Mouse (Mus musculus): ENCODE results near the gene Kmt2d. TPM values are rescaled to one million over a fixed set of nuclear protein-coding genes. Genes with fewer than 3 reads are reported as not detected.
"Not testable (repeated sequence)": the region's sequence is repeated elsewhere in the genome, so short reads cannot be mapped to it uniquely, and the experiment has no call there.

Kmt2d gene
- total RNA-seq (2021): 100 to 1,000 TPM; 100 to 101 TPM
- long read RNA-seq, experiment 1, partial matches to known transcripts: 8 of 19 reads
- long read RNA-seq, experiment 1, other reads (novel, unspliced or antisense): 11 of 19 reads
- long read RNA-seq, experiment 2, partial matches to known transcripts: 6 of 16 reads
- long read RNA-seq, experiment 2, other reads (novel, unspliced or antisense): 10 of 16 reads

DNA sequence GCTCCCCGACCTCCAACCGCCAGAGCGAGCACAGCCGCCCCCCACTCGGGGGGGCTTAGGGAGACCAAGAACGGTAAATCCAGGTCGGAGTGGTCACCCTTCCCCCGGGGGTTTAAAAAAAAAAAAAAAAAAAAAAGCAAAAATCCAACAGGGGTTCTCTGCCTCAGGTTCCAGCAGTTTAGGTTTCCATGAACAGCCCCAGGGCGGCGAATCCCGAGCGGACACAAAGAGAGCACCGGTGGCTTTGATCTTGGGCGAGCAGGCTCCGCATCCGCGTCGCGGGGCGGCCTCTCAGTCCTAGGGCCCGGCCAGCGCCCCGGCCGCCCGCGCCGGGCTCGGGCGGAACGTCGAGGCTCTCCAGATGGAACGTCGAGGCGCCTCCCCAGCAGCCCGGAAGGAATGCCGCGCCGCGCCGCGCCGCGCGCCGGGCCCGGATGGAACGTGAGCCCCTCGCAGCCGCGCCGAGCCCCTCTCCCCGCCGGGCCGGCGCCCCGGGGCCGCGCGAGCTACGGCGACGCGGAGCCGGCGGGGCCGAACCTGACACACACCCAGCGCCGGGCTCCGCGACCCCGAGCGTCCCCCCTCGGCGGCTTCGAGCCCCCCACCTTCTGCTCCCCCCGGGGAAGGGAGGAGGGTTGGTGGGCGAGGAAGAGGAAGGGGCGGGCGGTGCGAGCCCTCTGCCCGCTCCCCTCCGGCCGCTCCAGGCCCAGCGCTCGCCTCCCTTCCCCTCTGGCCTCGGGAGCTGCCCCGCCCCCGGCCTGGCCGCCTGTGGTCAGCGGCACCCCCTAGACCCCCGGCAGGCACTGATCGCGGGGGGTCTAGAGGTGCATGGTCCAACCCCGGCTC is at the start of gene Kmt2d:
Gene Kmt2d, minus strand, starts transcription at position 135 of the 846 bp plus-strand sequence.
- peak within 1 kb of the TSS; percentile 85 for H3K4me3 ChIP-seq
- TF ChIP-seq CTCF (IDR thresholded peaks at IDR 0.05): no peak
- peak; percentile 36 to 46 for DNase-seq (ENCODE audit: extremely low spot score in 1 of 2, low spot score in 2 of 2)
- peak within 1 kb of the TSS; percentile 100 for H3K27ac ChIP-seq
- intact Hi-C loops (cut with DNase I): loop anchor here (5.0 kb wide), 1 partner anchor 121 kb away; no protein-coding TSS in a partner anchor

- peak overlapping the region; percentile 57 for H3K4me3 ChIP-seq
- intact Hi-C loops (cut with DNase I): loop anchor here (5.0 to 10.0 kb wide), 2 partner anchors 36 to 376 kb away; partner anchors contain the start of genes Fam186b and Prpf40b
- H3K27ac ChIP-seq: peak overlapping the region; percentile 89
- DNase-seq (ENCODE audit: extremely low spot score in 1 of 2, low spot score in 2 of 2): not testable (repeated sequence)
These were observed 47.5 kb upstream of the Kmt2d start for GRCm38 (mm10) chr15:98918499-98918895.

DNA sequence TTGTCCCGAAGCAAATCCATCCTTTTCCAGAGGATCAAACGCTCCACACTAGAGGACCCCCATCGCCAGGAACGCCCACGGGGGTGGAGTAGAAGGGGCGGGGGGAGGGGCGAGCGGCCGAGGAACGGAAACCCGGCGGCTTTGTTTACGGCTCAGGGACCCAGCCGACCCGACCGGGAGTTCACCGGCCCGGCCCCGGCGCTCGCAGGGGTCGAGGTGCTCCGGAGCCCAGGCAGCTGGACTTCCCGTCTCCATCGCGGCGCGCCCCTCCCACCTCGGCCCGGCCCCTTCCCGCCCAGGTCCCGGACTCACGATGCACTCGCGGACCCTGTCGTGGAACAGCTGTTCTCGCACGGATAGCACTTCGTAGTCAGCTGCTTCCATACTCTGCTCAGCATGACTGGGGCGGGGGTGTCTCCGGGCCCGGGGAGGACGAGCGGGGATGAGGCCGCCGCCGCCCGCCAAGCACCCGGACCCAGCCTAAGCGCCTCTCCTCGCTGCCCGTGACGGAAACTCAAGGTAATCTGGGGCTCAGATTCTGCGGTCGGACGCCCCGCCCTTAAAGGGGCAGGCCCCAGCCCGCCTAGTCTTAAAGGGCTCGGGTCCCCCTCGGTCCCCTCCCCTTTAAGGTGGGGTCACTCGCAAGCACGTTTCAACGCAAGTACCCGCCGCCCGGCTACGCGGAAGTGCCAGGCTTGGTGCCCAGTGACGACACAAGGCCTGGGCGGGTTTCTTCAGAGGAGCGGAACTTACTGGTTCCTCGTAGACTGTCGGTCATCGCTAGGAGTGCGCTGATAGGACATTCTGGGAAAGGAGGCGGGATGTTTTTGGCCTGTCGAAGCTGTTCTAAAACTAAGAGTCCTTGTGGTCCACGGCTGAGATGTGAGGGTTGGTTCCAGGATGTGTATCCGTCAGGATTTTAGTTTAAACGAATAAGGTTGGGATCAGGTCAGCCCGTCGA is 46.8 kb upstream of the Kmt2d start, which contains the start of gene Lmbr1l:
Gene Lmbr1l, minus strand, starts transcription at position 694 of the 961 bp plus-strand sequence.
- H3K4me3 ChIP-seq: peak within 1 kb of the TSS; percentile 57
- intact Hi-C loops (cut with DNase I): loop anchor here (5.0 to 10.0 kb wide), 2 partner anchors 36 to 377 kb away; partner anchors contain the start of genes Fam186b and Prpf40b
- peak; percentile 98 to 99 for DNase-seq (ENCODE audit: extremely low spot score in 1 of 2, low spot score in 2 of 2)
- H3K27ac ChIP-seq: peak within 1 kb of the TSS; percentile 89
- no peak for TF ChIP-seq CTCF (IDR thresholded peaks at IDR 0.05)

- no peak for DNase-seq (ENCODE audit: extremely low spot score in 1 of 2, low spot score in 2 of 2)
- intact Hi-C loops (cut with DNase I): loop anchor here (5.0 to 10.0 kb wide), 2 partner anchors 35 to 378 kb away; partner anchors contain the start of genes Fam186b and Prpf40b
- Histone ChIP-seq H3K27ac (peak overlapping the region; percentile 89; the same call in 1 of the 2 replicates), H3K4me3 (peak overlapping the region; percentile 57)
- TF ChIP-seq CTCF (IDR thresholded peaks at IDR 0.05): no peak
These were observed 46.1 kb upstream of the Kmt2d start for GRCm38 (mm10) chr15:98917091-98917490.

DNA sequence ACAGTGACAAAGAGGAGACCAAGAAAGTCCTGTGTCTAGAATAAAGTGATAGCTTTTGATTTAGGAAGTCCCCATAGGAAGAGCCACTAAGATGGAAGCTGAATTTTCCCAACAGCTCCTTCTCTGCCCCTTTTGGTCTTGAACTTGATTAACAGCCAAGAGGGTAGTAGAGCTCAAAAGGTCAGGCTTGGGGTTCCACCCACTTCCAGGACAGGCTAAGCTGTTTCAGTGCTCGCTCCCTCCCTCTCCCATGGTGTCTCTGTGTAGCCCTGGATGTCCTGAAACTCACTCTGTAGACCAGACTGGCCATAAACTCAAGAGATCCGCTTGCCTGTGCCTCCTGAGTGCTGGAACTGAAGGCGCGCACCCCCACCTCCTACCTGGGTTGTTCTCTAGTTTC is 45.0 kb upstream of the Kmt2d start:
- no peak overlapping the region for H3K4me3 ChIP-seq
- no peak for DNase-seq (ENCODE audit: extremely low spot score in 1 of 2, low spot score in 2 of 2)
- H3K27ac ChIP-seq: no peak overlapping the region
- intact Hi-C loops (cut with DNase I): loop anchor here (5.0 to 10.0 kb wide), 2 partner anchors 34 to 379 kb away; partner anchors contain the start of genes Fam186b and Prpf40b
- no peak for TF ChIP-seq CTCF (IDR thresholded peaks at IDR 0.05)

GRCm38 (mm10) chr15:98914903-98915302 is 43.9 kb upstream of the Kmt2d start:
- intact Hi-C loops (cut with DNase I): loop anchor here (5.0 to 10.0 kb wide), 2 partner anchors 33 to 380 kb away; partner anchors contain the start of genes Fam186b and Prpf40b
- H3K27ac ChIP-seq: no peak overlapping the region
- H3K4me3 ChIP-seq: no peak overlapping the region
- no peak for TF ChIP-seq CTCF (IDR thresholded peaks at IDR 0.05)
- DNase-seq (ENCODE audit: extremely low spot score in 1 of 2, low spot score in 2 of 2): no peak

DNA sequence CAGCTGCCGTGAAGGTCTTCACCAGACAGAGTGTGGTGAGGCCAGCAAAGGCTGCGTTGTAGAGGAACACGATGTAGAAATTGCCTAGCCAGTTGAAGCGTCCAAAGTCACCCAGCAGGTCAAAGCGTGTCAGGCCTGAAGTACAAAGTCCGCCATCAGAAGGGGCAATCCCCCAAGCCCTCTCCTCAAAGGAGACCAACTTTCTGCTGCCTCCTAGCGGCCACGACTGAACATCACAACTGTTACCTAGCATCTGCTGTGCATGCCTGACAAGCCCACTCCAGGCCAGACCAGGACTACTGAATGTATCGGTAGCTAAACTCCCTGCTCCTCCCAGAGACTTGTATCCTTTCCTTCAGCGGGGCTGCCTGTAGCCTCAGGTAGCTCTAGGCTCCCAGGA is 33.7 kb upstream of the Kmt2d start:
- Histone ChIP-seq H3K4me3 (no peak overlapping the region), H3K27ac (no peak overlapping the region)
- intact Hi-C loops (cut with DNase I): no loop called here
- TF ChIP-seq CTCF (IDR thresholded peaks at IDR 0.05): peak; percentile 71
- DNase-seq (ENCODE audit: extremely low spot score in 1 of 2, low spot score in 2 of 2): no peak

DNA sequence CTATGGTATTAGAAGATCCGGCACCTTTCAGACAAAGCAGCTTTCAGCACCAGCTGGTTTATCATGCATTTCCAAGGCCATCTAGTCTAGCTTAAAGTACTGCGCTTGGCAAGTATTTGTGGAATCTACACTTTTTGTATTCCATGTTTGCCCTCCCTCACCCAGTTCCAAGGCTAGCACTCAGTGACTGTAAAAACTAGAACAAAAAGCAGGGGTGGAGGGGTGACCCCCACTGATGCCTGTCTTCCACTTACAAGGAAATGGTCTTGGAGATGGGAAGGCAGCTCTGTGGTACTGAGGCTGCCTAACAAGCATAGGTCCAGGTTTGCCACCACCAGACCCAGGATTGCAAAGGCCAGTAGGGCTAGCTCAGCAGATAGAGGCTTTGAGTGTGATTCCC is 31.6 kb upstream of the Kmt2d start:
- intact Hi-C loops (cut with DNase I): no loop called here
- DNase-seq (ENCODE audit: extremely low spot score in 1 of 2, low spot score in 2 of 2): no peak
- Histone ChIP-seq H3K4me3 (no peak overlapping the region), H3K27ac (no peak overlapping the region)
- no peak for TF ChIP-seq CTCF (IDR thresholded peaks at IDR 0.05)

GRCm38 (mm10) chr15:98901530-98901929 is 30.5 kb upstream of the Kmt2d start:
- Histone ChIP-seq H3K27ac (no peak overlapping the region), H3K4me3 (no peak overlapping the region)
- peak; percentile 11 for TF ChIP-seq CTCF (IDR thresholded peaks at IDR 0.05)
- intact Hi-C loops (cut with DNase I): no loop called here
- DNase-seq (ENCODE audit: extremely low spot score in 1 of 2, low spot score in 2 of 2): no peak

GRCm38 (mm10) chr15:98897928-98898800 is 27.2 kb upstream of the Kmt2d start, which contains the start of gene Dhh:
Gene Dhh (minus strand): TSS chr15:98898540.
- intact Hi-C loops (cut with DNase I): loop anchor here (10.0 kb wide), 1 partner anchor 307 kb away; no protein-coding TSS in a partner anchor
- TF ChIP-seq CTCF (IDR thresholded peaks at IDR 0.05): no peak
- Histone ChIP-seq H3K27ac (no peak within 1 kb of the TSS), H3K4me3 (no peak within 1 kb of the TSS)
- no peak for DNase-seq (ENCODE audit: extremely low spot score in 1 of 2, low spot score in 2 of 2)
